Mouse (Mus musculus) ES-E14 (cell line): ENCODE measurements around the gene Trpv4. TPM values are rescaled to one million over a fixed set of nuclear protein-coding genes. Genes with fewer than 3 reads are reported as not detected.

Experiments used
- DNase-seq: peaks from one replicate; pipeline ENCODE4 v3.0.0-alpha.2; 2013; ENCODE audit warnings: low read depth, low spot score
- H3K27ac ChIP-seq: 2 replicates; pipeline ENCODE4 v1.5.1; 2012; ENCODE audit warnings: low read depth, mild to moderate bottlenecking, low read length, moderate library complexity, mixed read lengths; ENCODE audit not compliant: poor library complexity, insufficient read depth, severe bottlenecking
- H3K36me3 ChIP-seq: 2 replicates; pipeline ENCODE4 v1.6.1; 2012; ENCODE audit warnings: mild to moderate bottlenecking, low read length, moderate library complexity, mixed read lengths; ENCODE audit not compliant: control insufficient read depth, poor library complexity, insufficient read depth, severe bottlenecking
- H3K4me1 ChIP-seq, 2 experiments: fragments of 150-350 bp in 1 of 2; sonication (generic) in 1 of 2; 2 replicates each; pipeline ENCODE4 v1.6.1; 2012; ENCODE audit warnings: low read length in 2 of 2, mild to moderate bottlenecking in 1 of 2, mixed read lengths in 1 of 2; ENCODE audit not compliant: control insufficient read depth in 2 of 2, insufficient read depth in 2 of 2, poor library complexity in 1 of 2
- H3K4me3 ChIP-seq, 2 experiments: fragments of 150-350 bp in 1 of 2; sonication (generic) in 1 of 2; 2 replicates each; pipeline ENCODE4 v1.5.1; 2012; ENCODE audit warnings: low read length in 2 of 2, low read depth in 1 of 2, mild to moderate bottlenecking in 1 of 2, mixed read lengths in 1 of 2; ENCODE audit not compliant: insufficient read depth in 1 of 2, poor library complexity in 1 of 2, severe bottlenecking in 1 of 2
- H3K9ac ChIP-seq: 2 replicates; pipeline ENCODE4 v1.6.1; 2012; ENCODE audit warnings: low read depth, mild to moderate bottlenecking, low read length, mixed read lengths; ENCODE audit not compliant: poor library complexity, insufficient read depth, severe bottlenecking
- H3K9me3 ChIP-seq: fragments of 150-350 bp; sonication (generic); 2 replicates; pipeline ENCODE4 v1.6.1; 2012; ENCODE audit warnings: low read depth, mild to moderate bottlenecking, low read length; ENCODE audit not compliant: control insufficient read depth, insufficient read depth
- CHD2 ChIP-seq: IDR thresholded peaks from 2 replicates; pipeline ENCODE4 v1.6.1; 2014; ENCODE audit warnings: mild to moderate bottlenecking, low read depth, low read length, inconsistent platforms
- HCFC1 ChIP-seq: IDR thresholded peaks from 2 replicates; pipeline ENCODE4 v1.6.1; 2012; ENCODE audit warnings: low read length, inconsistent platforms, borderline replicate concordance; ENCODE audit not compliant: insufficient read depth
- MAFK ChIP-seq: IDR thresholded peaks from 2 replicates; pipeline ENCODE4 v1.6.1; 2014; ENCODE audit warnings: mild to moderate bottlenecking, low read depth, low read length, inconsistent platforms; ENCODE audit not compliant: insufficient read depth
- ZC3H11A ChIP-seq: IDR thresholded peaks from 2 replicates; pipeline ENCODE4 v1.6.1; 2012; ENCODE audit warnings: low read depth, mild to moderate bottlenecking, inconsistent platforms, low read length, borderline replicate concordance
- ZNF384 ChIP-seq: IDR thresholded peaks from 2 replicates; pipeline ENCODE4 v1.6.1; 2012; ENCODE audit warnings: low read depth, low read length, inconsistent platforms
- in situ Hi-C, 2 experiments: fragments of 600-800 bp; cut with MboI; formaldehyde crosslinking; loops; one replicate each; pipeline ENCODE4 v1.15.1; 2025; ENCODE audit warnings: low sequenced_read_pairs in 2 of 2, inconsistent platforms in 1 of 2; ENCODE audit not compliant: unreplicated experiment in 2 of 2
- total RNA-seq: library from RNA; depleted of rRNA; stranded (reverse); fragments of 300-350 nt; gene quantifications from 2 replicates; pipeline ENCODE4 v1.2.3, GENCODE M21; 2012; rRNA removed

The Trpv4 gene
- total RNA-seq, 1 experiment: 1.4 TPM

GRCm38 (mm10) chr5:114575010-114575409, 83.2 kb downstream of the Trpv4 start:
- no peak for DNase-seq
- Histone ChIP-seq H3K9ac (no peak overlapping the region), H3K27ac (no peak overlapping the region), H3K36me3 (peaks cover 2% of the 10 kb centered on the region; the same call in 1 of the 2 replicates), H3K9me3 (no peaks in the 10 kb centered on the region), H3K4me3 (no peak overlapping the region), H3K4me1 (peaks cover 8 to 17% of the 10 kb centered on the region in 2 experiments; a peak in 3 of 4 replicates)
- TF ChIP-seq MAFK (no peak), HCFC1 (no peak), CHD2 (no peak), ZNF384 (no peak), ZC3H11A (no peak)
- in situ Hi-C loops: no loop called here

- in situ Hi-C loops: no loop called here
- H3K4me3 ChIP-seq: no peak overlapping the region
- no peaks in the 10 kb centered on the region for H3K9me3 ChIP-seq
- TF ChIP-seq ZNF384 (no peak), MAFK (no peak), CHD2 (no peak), ZC3H11A (no peak), HCFC1 (no peak)
- no peak overlapping the region for H3K27ac ChIP-seq
- no peak overlapping the region for H3K9ac ChIP-seq
- H3K4me1 ChIP-seq: peaks cover 8 to 18% of the 10 kb centered on the region in 2 experiments; a peak in 3 of 4 replicates
- no peak for DNase-seq
- peaks cover 2% of the 10 kb centered on the region; the same call in 1 of the 2 replicates for H3K36me3 ChIP-seq
These were observed 84.1 kb downstream of the Trpv4 start for GRCm38 (mm10) chr5:114573920-114574628.

GRCm38 (mm10) chr5:114572997-114573396, 85.2 kb downstream of the Trpv4 start:
- Histone ChIP-seq H3K9me3 (no peaks in the 10 kb centered on the region), H3K36me3 (peaks cover 2% of the 10 kb centered on the region; the same call in 1 of the 2 replicates), H3K27ac (no peak overlapping the region), H3K9ac (no peak overlapping the region), H3K4me3 (no peak overlapping the region), H3K4me1 (peaks cover 8 to 23% of the 10 kb centered on the region in 2 experiments; a peak in 3 of 4 replicates)
- no peak for TF ChIP-seq CHD2
- no peak for TF ChIP-seq HCFC1
- TF ChIP-seq ZC3H11A: no peak
- no peak for TF ChIP-seq MAFK
- TF ChIP-seq ZNF384: no peak
- in situ Hi-C loops: no loop called here
- no peak for DNase-seq

Other genes with a start within 250 kb of the Trpv4 start
- gene Mmab, start 214.4 kb downstream of the Trpv4 start, total RNA-seq: 11.0 and 16.3 TPM in 2 replicates
- 32.5 and 35.8 TPM in 2 replicates for gene Mvk, start 214.2 kb downstream of the Trpv4 start, total RNA-seq
- gene Fam222a, start 90.4 kb downstream of the Trpv4 start, total RNA-seq: 1.2 and 2.2 TPM in 2 replicates
- gene Gltp, start 32.6 kb upstream of the Trpv4 start, total RNA-seq: 15.6 and 17.2 TPM in 2 replicates
- 20.6 and 33.8 TPM in 2 replicates for gene Tchp, start 49.3 kb upstream of the Trpv4 start, total RNA-seq
- 62.4 and 66.4 TPM in 2 replicates for gene Ankrd13a, start 116.3 kb upstream of the Trpv4 start, total RNA-seq
- gene Git2, start 117.1 kb upstream of the Trpv4 start, total RNA-seq: 29.8 and 30.3 TPM in 2 replicates
- 103 and 139 TPM in 2 replicates for gene 1500011B03Rik, start 165.0 kb upstream of the Trpv4 start, total RNA-seq
- not detected in 2 replicates for gene 4930519G04Rik, start 195.2 kb upstream of the Trpv4 start, total RNA-seq
- gene Gm9936, start 200.3 kb upstream of the Trpv4 start, total RNA-seq: 0.05 TPM in 1 of 2 replicates, not detected in the other
- 0.85 and 1.1 TPM in 2 replicates for gene Oasl2, start 238.5 kb upstream of the Trpv4 start, total RNA-seq